Mouse (Mus musculus) monocyte, adult 5-6 weeks (primary cell): Measurements from ENCODE around the gene Rhox2e. TPM values are rescaled to one million over a fixed set of nuclear protein-coding genes. Genes with fewer than 3 reads are reported as not detected.
"Not testable (repeated sequence)": the region's sequence is repeated elsewhere in the genome, so short reads cannot be mapped to it uniquely, and the experiment has no call there.

Experiments
- ATAC-seq: fragments of 153-309, 156-312 bp; replicated peaks from 2 replicates; pipeline ENCODE4 v1.8.0; 2017; ENCODE audit warnings: mild to moderate bottlenecking; ENCODE audit not compliant: low TSS enrichment, insufficient number of reproducible peaks, severe bottlenecking, poor library complexity, low FRiP score
- total RNA-seq: library from RNA; stranded (forward); fragments of 200-1000, 200-491, 200-594 nt; gene quantifications from 3 replicates; pipeline ENCODE4 v1.2.3, GENCODE M21; 2017

The Rhox2e gene
- not detected in 3 replicates for total RNA-seq

GRCm38 (mm10) chrX:37530152-37530551 lies at the start of gene Rhox2e:
TSS of gene Rhox2e (plus strand) at chrX:37530452.
- not testable (repeated sequence) for ATAC-seq

- ATAC-seq = not testable (repeated sequence)
Observed at GRCm38 (mm10) chrX:37514059-37514458, 16.2 kb upstream of the Rhox2e start, which contains the start of gene Rhox4d. TSS of gene Rhox4d (plus strand) at chrX:37514359.

GRCm38 (mm10) chrX:37541719-37542118 lies 11.5 kb downstream of the Rhox2e start, which contains the start of gene Rhox3e:
TSS of gene Rhox3e (plus strand) at chrX:37542019.
- ATAC-seq = not testable (repeated sequence)

DNA sequence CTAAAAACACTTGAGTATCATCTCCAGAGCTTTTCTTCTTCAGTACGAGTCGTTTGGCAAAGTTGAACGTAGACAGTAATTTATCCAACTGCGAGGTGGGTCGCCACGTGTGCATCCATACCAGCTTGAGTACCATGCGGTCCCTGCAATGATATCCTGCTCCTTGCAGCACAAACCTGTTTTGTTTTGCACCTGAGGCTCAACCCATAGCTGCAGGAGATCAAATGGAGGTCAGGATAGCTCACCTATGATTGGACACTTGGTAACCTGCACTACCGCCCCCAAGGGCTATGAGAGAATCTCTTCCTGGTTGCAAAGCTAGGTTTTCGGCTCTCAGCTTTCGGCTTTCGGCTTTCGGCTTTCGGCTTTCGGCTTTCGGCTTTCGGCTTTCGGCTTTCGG lies 26.9 kb downstream of the Rhox2e start, which contains the start of gene Rhox4e:
Gene Rhox4e, plus strand, starts transcription at position 301 of the 400 bp plus-strand sequence.
- not testable (repeated sequence) for ATAC-seq

DNA sequence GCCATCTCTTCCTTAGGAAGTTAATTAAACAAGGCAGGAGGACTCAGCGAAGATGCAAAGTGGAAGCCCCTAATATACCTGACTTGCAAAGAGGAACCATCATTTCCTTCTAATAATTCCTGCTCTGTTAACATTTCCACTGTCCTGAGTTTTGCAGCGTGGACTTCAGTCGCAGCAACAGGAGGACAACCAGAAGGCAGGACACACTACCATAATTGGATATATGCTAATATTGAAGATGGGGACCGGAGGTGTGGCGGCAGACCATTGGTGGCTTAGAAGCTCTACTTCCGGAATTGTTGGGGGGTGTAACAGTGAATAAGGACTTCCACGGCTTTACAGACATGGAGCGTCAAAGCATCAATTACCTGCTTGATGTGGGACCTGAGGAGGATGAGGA lies 40.9 kb downstream of the Rhox2e start, which contains the start of gene Rhox2f:
Gene Rhox2f, plus strand, starts transcription at position 301 of the 400 bp plus-strand sequence.
- ATAC-seq = not testable (repeated sequence)

GRCm38 (mm10) chrX:37572638-37573037 lies 42.4 kb downstream of the Rhox2e start:
- not testable (repeated sequence) for ATAC-seq

- not testable (repeated sequence) for ATAC-seq
Observed at GRCm38 (mm10) chrX:37580692-37581091, 50.4 kb downstream of the Rhox2e start, which contains the start of gene Rhox3f. TSS of gene Rhox3f (plus strand) at chrX:37580992.

Other genes with a start within 250 kb of the Rhox2e start
- not detected in 3 replicates for gene Rhox3a2, start 150.4 kb upstream of the Rhox2e start, total RNA-seq
- gene Rhox4a2, start 139.6 kb upstream of the Rhox2e start, total RNA-seq = 0.58 TPM in 1 of 3 replicates, not detected in the others
- not detected in 3 replicates for gene Rhox2b, start 118.4 kb upstream of the Rhox2e start, total RNA-seq
- gene Rhox4b, start 98.0 kb upstream of the Rhox2e start, total RNA-seq = not detected in 3 replicates
- not detected in 3 replicates for gene Rhox2c, start 76.8 kb upstream of the Rhox2e start, total RNA-seq
- not detected in 3 replicates for gene Rhox3c, start 71.9 kb upstream of the Rhox2e start, total RNA-seq
- not detected in 3 replicates for gene Rhox4c, start 50.1 kb upstream of the Rhox2e start, total RNA-seq
- not detected in 3 replicates for gene Rhox2d, start 37.0 kb upstream of the Rhox2e start, total RNA-seq
- gene Rhox4d, start 16.1 kb upstream of the Rhox2e start, total RNA-seq = not detected in 3 replicates
- not detected in 3 replicates for gene Rhox3e, start 11.6 kb downstream of the Rhox2e start, total RNA-seq
- not detected in 3 replicates for gene Rhox4e, start 27.0 kb downstream of the Rhox2e start, total RNA-seq
- gene Rhox2f, start 41.0 kb downstream of the Rhox2e start, total RNA-seq = not detected in 3 replicates
- not detected in 3 replicates for gene Rhox3f, start 50.5 kb downstream of the Rhox2e start, total RNA-seq
- gene Rhox4f, start 77.3 kb downstream of the Rhox2e start, total RNA-seq = not detected in 3 replicates
- not detected in 3 replicates for gene Rhox3g, start 98.2 kb downstream of the Rhox2e start, total RNA-seq
- gene Rhox2g, start 113.0 kb downstream of the Rhox2e start, total RNA-seq = not detected in 3 replicates
- gene Rhox4g, start 120.9 kb downstream of the Rhox2e start, total RNA-seq = not detected in 3 replicates
- gene Rhox3h, start 138.3 kb downstream of the Rhox2e start, total RNA-seq = not detected in 3 replicates
- not detected in 3 replicates for gene Rhox2h, start 142.8 kb downstream of the Rhox2e start, total RNA-seq